Mouse (Mus musculus) spleen, adult 2 months (tissue): ENCODE measurements around the gene 4930544D05Rik.

Experiments
- CTCF ChIP-seq: fragments of 200-500 bp; IDR thresholded peaks from 2 replicates; pipeline ENCODE4 v1.5.1; 2011; ENCODE audit warnings: mild to moderate bottlenecking, inconsistent platforms; ENCODE audit not compliant: insufficient read depth, insufficient read length, insufficient replicate concordance; ENCODE audit errors: extremely low read depth
- POLR2A ChIP-seq: fragments of 200-500 bp; IDR thresholded peaks from 2 replicates; pipeline ENCODE4 v1.6.1; 2011; ENCODE audit warnings: low read depth, low read length, inconsistent platforms

DNA sequence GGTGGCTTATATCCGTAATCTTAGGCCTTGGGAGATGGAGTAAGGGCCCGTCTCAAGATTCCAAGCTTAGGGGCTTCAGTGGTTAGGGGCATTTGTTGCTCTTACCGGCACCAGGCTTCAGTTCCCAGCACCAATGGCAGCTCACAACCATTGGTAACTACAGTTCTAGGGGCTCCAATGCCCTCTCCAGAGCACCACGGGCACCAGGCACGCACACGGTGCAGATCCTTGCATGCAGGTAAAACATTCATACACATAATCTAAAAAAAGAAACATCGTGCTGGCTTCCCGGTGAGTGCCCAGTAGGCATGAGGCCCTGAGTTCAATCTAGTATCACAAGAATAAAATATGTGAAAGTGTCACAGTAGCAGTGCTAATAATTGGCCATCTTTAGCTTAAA is 47.5 kb downstream of the 4930544D05Rik start:
- TF ChIP-seq POLR2A (no peak), CTCF (no peak)
